Mouse (Mus musculus): Measurements from ENCODE around the gene Hoxa11. TPM values are rescaled to one million over a fixed set of nuclear protein-coding genes. Genes with fewer than 3 reads are reported as not detected.

Gene Hoxa11
- polyA plus RNA-seq, 2 experiments: 31.1 to 32.6 TPM

DNA sequence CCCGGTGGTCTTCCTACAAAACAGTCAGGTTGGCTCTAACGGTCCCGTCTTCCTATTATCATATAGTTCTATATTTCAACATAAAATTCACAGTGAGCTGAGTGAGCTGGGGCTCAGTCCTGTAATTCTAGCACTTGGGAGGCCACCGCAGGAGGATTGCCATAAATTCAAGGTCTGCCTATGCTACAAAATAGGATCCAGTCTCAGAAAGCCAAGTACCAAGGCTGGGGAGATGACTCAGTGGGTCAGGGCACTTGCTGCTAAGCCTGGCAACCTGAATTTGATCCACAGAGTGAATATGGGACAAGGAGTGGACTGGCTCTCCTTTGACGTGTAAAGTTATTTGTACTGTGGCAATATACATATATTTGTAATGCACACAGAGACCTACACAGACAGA is 38.3 kb upstream of the Hoxa11 start:
- Histone ChIP-seq H3K9me3 (ENCODE audit: control insufficient read depth, low read length) (no peaks in the 10 kb centered on the region), H3K27me3 (ENCODE audit: control insufficient read depth, insufficient read depth, low read length) (no peaks in the 10 kb centered on the region), H3K4me2 (replicated peaks; ENCODE audit: low read depth, low read length, severe bottlenecking) (no peak overlapping the region), H3K27ac (replicated peaks; ENCODE audit: low read depth, low read length) (no peak overlapping the region), H3K4me3 (replicated peaks; ENCODE audit: low read length) (no peak overlapping the region), H3K36me3 (ENCODE audit: control insufficient read depth, insufficient read depth, low read length) (no peaks in the 10 kb centered on the region), H3K4me1 (ENCODE audit: control insufficient read depth, insufficient read depth, low read length) (0 out of 2 replicates have a peak, but pooled peaks cover 6% of the 10 kb centered on the region), H3K9ac (ENCODE audit: low read depth, low read length, severe bottlenecking) (no peak overlapping the region)
- no peak for TF ChIP-seq POLR2A (IDR thresholded peaks at IDR 0.05; ENCODE audit: borderline replicate concordance, extremely low read depth, insufficient read depth, insufficient read length)
- 72% methylated on average over 5 of the region's 5 CpGs for WGBS
- DNase-seq (ENCODE audit: low spot score) (no peak), ATAC-seq (ENCODE audit: low FRiP score, low read depth) (no peak)

DNA sequence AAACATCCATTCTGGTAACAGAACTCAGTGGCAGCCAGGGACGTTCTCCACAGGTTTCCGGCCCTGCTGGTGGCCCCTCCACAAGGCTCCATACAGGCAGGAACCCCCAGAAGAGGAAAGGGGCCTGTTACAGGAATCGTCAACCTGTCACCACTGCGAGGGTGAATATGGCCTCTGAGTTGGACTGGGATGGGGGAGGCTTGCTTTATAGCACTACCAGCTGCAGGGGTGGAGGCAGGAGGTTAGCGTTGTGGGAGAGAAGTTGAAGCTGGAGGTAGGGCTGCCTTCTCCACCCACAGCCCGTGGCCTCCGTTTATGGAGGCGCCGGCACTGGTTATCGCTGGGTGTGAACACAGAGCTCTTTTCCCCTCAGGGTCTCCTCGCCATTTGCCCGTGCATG is 35.5 kb upstream of the Hoxa11 start:
- H3K27me3 ChIP-seq (ENCODE audit: control insufficient read depth, insufficient read depth, low read length): 0 out of 2 replicates have a peak, but pooled peaks cover 5% of the 10 kb centered on the region

DNA sequence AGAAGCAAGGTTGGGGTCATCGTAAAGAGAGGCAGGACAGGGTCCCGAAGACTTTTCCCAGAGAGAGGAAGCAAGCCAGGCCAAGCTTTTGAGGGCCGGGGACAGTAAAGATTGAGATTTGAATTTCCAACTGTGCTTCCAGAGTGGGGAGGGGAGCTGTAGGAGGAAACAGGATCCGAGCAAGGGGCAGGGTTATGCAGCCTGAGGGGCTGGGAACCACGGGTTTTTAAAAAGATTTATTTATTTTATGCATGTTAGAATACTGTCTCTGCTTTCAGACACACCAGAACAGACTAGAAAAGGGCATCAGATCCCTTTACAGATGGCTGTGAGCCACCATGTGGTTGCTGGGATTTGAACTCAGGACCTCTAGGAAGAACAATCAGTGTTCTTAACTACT is 31.3 kb upstream of the Hoxa11 start:
- WGBS: 10% methylated on average over 5 of the region's 5 CpGs
- Histone ChIP-seq H3K36me3 (ENCODE audit: control insufficient read depth, insufficient read depth, low read length) (no peaks in the 10 kb centered on the region), H3K27me3 (ENCODE audit: control insufficient read depth, insufficient read depth, low read length) (peaks cover 31% of the 10 kb centered on the region), H3K27ac (replicated peaks; ENCODE audit: low read depth, low read length) (no peak overlapping the region), H3K9ac (ENCODE audit: low read depth, low read length, severe bottlenecking) (no peak overlapping the region), H3K4me1 (ENCODE audit: control insufficient read depth, insufficient read depth, low read length) (peaks cover 32% of the 10 kb centered on the region), H3K4me3 (replicated peaks; ENCODE audit: low read length) (no peak overlapping the region), H3K9me3 (ENCODE audit: control insufficient read depth, low read length) (no peaks in the 10 kb centered on the region), H3K4me2 (replicated peaks; ENCODE audit: low read depth, low read length, severe bottlenecking) (no peak overlapping the region)
- no peak for DNase-seq (ENCODE audit: low spot score)
- no peak for TF ChIP-seq POLR2A (IDR thresholded peaks at IDR 0.05; ENCODE audit: borderline replicate concordance, extremely low read depth, insufficient read depth, insufficient read length)
- ATAC-seq (ENCODE audit: low FRiP score, low read depth): no peak

More for the DNA sequence above, 35.5 kb upstream of the Hoxa11 start:
- H3K4me1 ChIP-seq (ENCODE audit: control insufficient read depth, insufficient read depth, low read length): 0 out of 2 replicates have a peak, but pooled peaks cover 8% of the 10 kb centered on the region
- TF ChIP-seq POLR2A (IDR thresholded peaks at IDR 0.05; ENCODE audit: borderline replicate concordance, extremely low read depth, insufficient read depth, insufficient read length): no peak
- H3K9me3 ChIP-seq (ENCODE audit: control insufficient read depth, low read length): no peaks in the 10 kb centered on the region
- no peak overlapping the region for H3K27ac ChIP-seq (replicated peaks; ENCODE audit: low read depth, low read length)
- ATAC-seq (ENCODE audit: low FRiP score, low read depth): no peak
- H3K4me3 ChIP-seq (replicated peaks; ENCODE audit: low read length): no peak overlapping the region
- DNase-seq (ENCODE audit: low spot score): no peak
- no peaks in the 10 kb centered on the region for H3K36me3 ChIP-seq (ENCODE audit: control insufficient read depth, insufficient read depth, low read length)
- WGBS: 17% methylated on average over 12 of the region's 12 CpGs
- H3K4me2 ChIP-seq (replicated peaks; ENCODE audit: low read depth, low read length, severe bottlenecking): no peak overlapping the region
- H3K9ac ChIP-seq (ENCODE audit: low read depth, low read length, severe bottlenecking): no peak overlapping the region

DNA sequence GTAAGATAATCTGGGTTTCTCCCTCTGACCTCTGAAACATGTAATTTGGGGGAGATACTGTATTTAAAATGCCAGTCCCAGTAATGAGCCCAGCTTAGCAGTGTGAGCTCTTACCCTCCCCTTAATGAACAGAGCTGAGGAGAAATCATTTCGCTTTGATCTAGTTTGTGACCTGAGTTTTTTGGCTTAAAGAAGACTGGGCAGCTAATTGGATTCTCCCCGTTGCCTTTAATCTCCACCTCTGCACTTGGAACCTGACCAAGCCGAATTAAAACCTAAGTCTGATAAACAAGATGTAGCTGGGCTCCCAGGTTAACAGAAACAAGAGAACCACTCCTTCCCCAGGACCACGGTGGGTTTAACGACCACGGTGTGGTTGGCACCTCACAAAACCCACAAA is 30.8 kb upstream of the Hoxa11 start:
- no peak overlapping the region for H3K4me3 ChIP-seq (replicated peaks; ENCODE audit: low read length)
- TF ChIP-seq POLR2A (IDR thresholded peaks at IDR 0.05; ENCODE audit: borderline replicate concordance, extremely low read depth, insufficient read depth, insufficient read length): no peak
- H3K27ac ChIP-seq (replicated peaks; ENCODE audit: low read depth, low read length): no peak overlapping the region

DNA sequence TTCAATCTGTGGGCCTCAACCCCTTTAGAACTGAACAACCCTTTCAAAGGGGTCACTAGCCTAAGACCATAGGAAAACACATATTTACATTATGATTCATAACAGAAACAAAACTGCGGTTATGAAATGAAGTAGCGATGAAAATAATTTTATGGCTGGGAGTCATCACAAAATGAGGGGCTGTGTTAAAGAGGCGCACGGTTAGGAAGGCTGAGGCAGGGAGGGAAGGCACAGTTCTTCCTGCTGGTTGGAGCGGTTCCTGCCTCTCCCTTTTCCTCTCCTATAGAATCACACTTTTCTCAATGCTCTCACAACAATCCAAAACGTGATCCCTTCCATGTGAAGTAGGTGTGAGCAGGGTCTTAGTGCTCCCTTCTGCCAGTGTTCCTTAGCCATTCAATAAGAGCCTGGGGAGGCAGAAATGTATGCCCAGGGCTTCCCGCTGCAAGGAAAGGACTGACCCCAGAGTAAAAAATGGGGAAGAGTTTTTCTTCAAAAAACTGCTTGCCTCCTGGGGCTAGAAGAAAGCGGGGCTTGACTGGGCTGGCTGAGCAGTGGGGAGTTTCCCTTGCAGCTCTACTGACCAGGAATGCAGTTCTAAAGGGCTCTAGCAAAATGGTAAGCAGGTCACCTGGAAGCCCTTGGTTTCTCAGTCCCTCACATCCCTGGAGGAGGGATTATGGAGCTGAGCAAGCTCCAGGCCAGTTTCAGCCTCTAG is 30.1 kb upstream of the Hoxa11 start:
- no peak for TF ChIP-seq POLR2A (IDR thresholded peaks at IDR 0.05; ENCODE audit: borderline replicate concordance, extremely low read depth, insufficient read depth, insufficient read length)
- 20% methylated on average over 8 of the region's 8 CpGs for WGBS
- Histone ChIP-seq H3K9me3 (ENCODE audit: control insufficient read depth, low read length) (no peaks in the 10 kb centered on the region), H3K27ac (replicated peaks; ENCODE audit: low read depth, low read length) (no peak overlapping the region), H3K27me3 (ENCODE audit: control insufficient read depth, insufficient read depth, low read length) (peaks cover 37% of the 10 kb centered on the region), H3K36me3 (ENCODE audit: control insufficient read depth, insufficient read depth, low read length) (no peaks in the 10 kb centered on the region), H3K4me1 (ENCODE audit: control insufficient read depth, insufficient read depth, low read length) (peaks cover 29% of the 10 kb centered on the region), H3K9ac (ENCODE audit: low read depth, low read length, severe bottlenecking) (no peak overlapping the region), H3K4me2 (replicated peaks; ENCODE audit: low read depth, low read length, severe bottlenecking) (no peak overlapping the region), H3K4me3 (replicated peaks; ENCODE audit: low read length) (no peak overlapping the region)
- ATAC-seq (ENCODE audit: low FRiP score, low read depth): no peak
- DNase-seq (ENCODE audit: low spot score): no peak

More for the DNA sequence above, 30.8 kb upstream of the Hoxa11 start:
- Histone ChIP-seq H3K9me3 (ENCODE audit: control insufficient read depth, low read length) (no peaks in the 10 kb centered on the region), H3K27me3 (ENCODE audit: control insufficient read depth, insufficient read depth, low read length) (peaks cover 33% of the 10 kb centered on the region), H3K9ac (ENCODE audit: low read depth, low read length, severe bottlenecking) (no peak overlapping the region), H3K4me2 (replicated peaks; ENCODE audit: low read depth, low read length, severe bottlenecking) (no peak overlapping the region), H3K4me1 (ENCODE audit: control insufficient read depth, insufficient read depth, low read length) (peaks cover 32% of the 10 kb centered on the region), H3K36me3 (ENCODE audit: control insufficient read depth, insufficient read depth, low read length) (no peaks in the 10 kb centered on the region)
- no peak for ATAC-seq (ENCODE audit: low FRiP score, low read depth)
- 6% methylated on average over 6 of the region's 6 CpGs for WGBS
- no peak for DNase-seq (ENCODE audit: low spot score)

Data from limb, embryonic 14.5 days (tissue).